Mouse (Mus musculus): ENCODE measurements around the gene Arap1.

DNA sequence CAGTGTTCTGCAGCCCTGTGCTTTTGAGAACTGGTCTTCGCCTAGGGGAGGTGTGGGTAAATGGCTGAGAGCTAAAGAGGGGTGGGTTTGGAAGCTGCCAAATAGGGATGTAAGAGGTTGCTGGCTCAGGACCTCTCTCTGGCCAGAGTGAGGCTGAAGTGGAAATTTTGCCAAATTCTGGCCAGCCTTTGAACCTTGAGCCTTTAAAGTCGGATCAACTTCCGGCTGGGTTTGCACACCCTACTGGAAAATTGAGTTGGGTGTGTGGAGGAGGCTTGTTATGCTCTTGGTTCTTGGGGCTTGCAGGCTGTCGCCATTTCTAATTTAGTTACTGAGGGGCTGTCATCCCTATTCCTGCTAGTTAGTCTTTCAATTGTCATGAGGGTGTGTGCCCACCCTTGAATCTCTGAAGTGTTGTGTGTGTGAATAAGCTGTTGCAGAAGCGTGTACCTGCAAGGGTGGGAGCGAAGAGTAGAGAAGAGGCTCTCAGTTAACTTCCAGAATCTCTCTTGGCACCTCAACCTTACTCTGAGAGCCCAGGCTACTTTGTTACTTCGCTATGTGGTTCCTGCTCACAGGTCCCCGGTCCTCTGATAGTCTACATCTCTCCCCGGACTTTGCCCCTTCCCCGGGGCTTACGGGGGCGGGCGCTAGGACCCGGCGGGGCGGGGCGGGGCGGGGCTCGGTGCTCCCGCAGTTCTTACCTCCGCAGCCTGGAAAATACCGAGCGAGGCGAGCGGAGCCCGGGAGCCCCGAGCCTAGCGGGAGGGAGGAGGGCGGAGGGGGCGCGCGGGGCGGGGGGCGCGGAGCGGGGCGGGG is 27.3 kb upstream of the Arap1 start:
- TF ChIP-seq HCFC1 (IDR thresholded peaks at IDR 0.05; ENCODE audit: low read depth, low read length) (no peak), TCF12 (IDR thresholded peaks at IDR 0.05; ENCODE audit: low read depth, low read length) (no peak), CTCF (conservative IDR thresholded peaks at IDR 0.05 in 1 of 2, IDR thresholded peaks at IDR 0.05 in 1 of 2; ENCODE audit: low read depth in 2 of 2, low read length in 2 of 2) (no peak), POLR2A (IDR thresholded peaks at IDR 0.05; ENCODE audit: low read depth, low read length) (no peak), MAX (IDR thresholded peaks at IDR 0.05; ENCODE audit: low read length) (no peak), ZKSCAN1 (IDR thresholded peaks at IDR 0.05; ENCODE audit: borderline replicate concordance, low read depth, low read length) (no peak), EP300 (IDR thresholded peaks at IDR 0.05; ENCODE audit: low read length) (no peak), IRF4 (IDR thresholded peaks at IDR 0.05; ENCODE audit: low read depth, low read length) (no peak), NRF1 (IDR thresholded peaks at IDR 0.05; ENCODE audit: low read depth, low read length) (no peak), USF2 (conservative IDR thresholded peaks at IDR 0.05; ENCODE audit: low read depth, low read length) (no peak)

Data from CH12.LX (cell line).